Mouse (Mus musculus) forebrain, postnatal 0 days (tissue): ENCODE measurements around the gene Bcl2. TPM values are rescaled to one million over a fixed set of nuclear protein-coding genes. Genes with fewer than 3 reads are reported as not detected.

Experiments
- ATAC-seq: fragments of 200-750 bp; cut with Nextera tagmentation; 2 replicates; pipeline ENCODE4 v1.8.0; 2017; ENCODE audit warnings: mild to moderate bottlenecking, moderate library complexity
- DNase-seq: peaks from one replicate; pipeline ENCODE4 v3.0.0-alpha.2; 2015
- H3K27ac ChIP-seq: fragments of 300-500 bp; sonication (generic); 2 replicates; pipeline ENCODE4 v1.5.1; 2014; ENCODE audit warnings: low read depth, mild to moderate bottlenecking, antibody characterized with exemption, low read length, moderate library complexity, mixed read lengths
- H3K27me3 ChIP-seq: fragments of 300-500 bp; sonication (generic); 2 replicates; pipeline ENCODE4 v1.6.1; 2014; ENCODE audit warnings: mild to moderate bottlenecking, low read length, mixed read lengths; ENCODE audit not compliant: insufficient read depth
- H3K36me3 ChIP-seq: fragments of 300-500 bp; sonication (generic); 2 replicates; pipeline ENCODE4 v1.6.1; 2014; ENCODE audit warnings: mild to moderate bottlenecking, moderate library complexity; ENCODE audit not compliant: insufficient read depth
- H3K4me1 ChIP-seq: fragments of 300-500 bp; sonication (generic); 2 replicates; pipeline ENCODE4 v1.6.1; 2014; ENCODE audit warnings: antibody characterized with exemption; ENCODE audit not compliant: insufficient read depth
- H3K4me2 ChIP-seq: fragments of 300-500 bp; sonication (generic); 2 replicates; pipeline ENCODE4 v1.6.1; 2014; ENCODE audit warnings: low read depth, mild to moderate bottlenecking, moderate library complexity
- H3K4me3 ChIP-seq: fragments of 300-500 bp; sonication (generic); 2 replicates; pipeline ENCODE4 v1.5.1; 2014; ENCODE audit warnings: low read depth, low read length, mixed read lengths
- H3K9ac ChIP-seq: fragments of 300-500 bp; sonication (generic); 2 replicates; pipeline ENCODE4 v1.6.1; 2014; ENCODE audit warnings: mild to moderate bottlenecking
- H3K9me3 ChIP-seq: fragments of 300-500 bp; sonication (generic); 2 replicates; pipeline ENCODE4 v1.6.1; 2016; ENCODE audit warnings: low read length
- CTCF ChIP-seq: sonication (generic); IDR thresholded peaks from 2 replicates; pipeline ENCODE4 v1.5.1; 2016; ENCODE audit warnings: antibody characterized with exemption, control low read depth, low read depth
- WGBS: fragments of 180-500 bp; shearing (Covaris S2); extraction: QIAGEN DNeasy Blood & Tissue Kit; methylation state at CpG from one replicate; pipeline ENCODE4 v1.1.7; 2014; 5-methylcytosine and 5-hydroxymethylcytosine counted together
- polyA plus RNA-seq: library from polyadenylated mRNA; unstranded; fragments of >200 nt; fragmentation: Nextera tagmentation; extraction: Ambion mirVana; gene quantifications from 2 replicates; pipeline ENCODE4 v1.2.1, GENCODE M21; 2015
- total RNA-seq: library from RNA; depleted of rRNA; stranded (reverse); fragments of >200 nt; gene quantifications from 2 replicates; pipeline ENCODE4 v1.2.3, GENCODE M21; 2014

Gene Bcl2
- total and polyA plus RNA-seq, 2 experiments from 2014 or later: 6.3 to 14.1 TPM

- TF ChIP-seq CTCF: no peak
- Histone ChIP-seq H3K4me2 (no peak overlapping the region), H3K36me3 (no peaks in the 10 kb centered on the region), H3K4me3 (no peak overlapping the region), H3K9me3 (no peaks in the 10 kb centered on the region), H3K4me1 (no peaks in the 10 kb centered on the region), H3K27me3 (no peaks in the 10 kb centered on the region), H3K27ac (no peak overlapping the region), H3K9ac (no peak overlapping the region)
- 82% methylated on average over 9 of the region's 9 CpGs for WGBS
- ATAC-seq: no peak
- DNase-seq: no peak
Observed at GRCm38 (mm10) chr1:106700520-106701114, 13.5 kb downstream of the Bcl2 start.

DNA sequence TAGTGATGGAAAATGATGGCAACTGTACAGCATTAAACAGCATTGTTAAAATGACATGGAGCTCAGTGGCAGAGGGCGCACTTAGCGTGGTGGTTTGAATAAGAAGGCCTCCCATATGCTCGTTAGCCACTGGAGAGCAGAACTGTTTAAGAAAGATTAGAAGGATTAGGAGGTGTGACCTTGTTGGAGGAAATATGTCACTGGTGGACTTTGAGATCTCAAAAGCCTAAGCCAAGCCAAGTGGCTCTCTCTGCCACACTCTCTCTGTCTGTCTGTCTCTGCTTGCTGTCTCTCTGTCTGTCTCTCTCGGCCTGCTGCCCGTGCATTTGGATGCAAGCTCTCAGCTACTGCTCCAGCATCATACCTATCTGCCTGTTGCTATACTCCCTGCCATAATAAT is 17.6 kb downstream of the Bcl2 start:
- no peak for DNase-seq
- Histone ChIP-seq H3K9ac (no peak overlapping the region), H3K9me3 (no peaks in the 10 kb centered on the region), H3K27ac (no peak overlapping the region), H3K4me2 (no peak overlapping the region), H3K27me3 (no peaks in the 10 kb centered on the region), H3K4me3 (no peak overlapping the region), H3K4me1 (no peaks in the 10 kb centered on the region), H3K36me3 (no peaks in the 10 kb centered on the region)
- TF ChIP-seq CTCF: no peak
- WGBS: 51% methylated on average over 5 of the region's 5 CpGs
- no peak for ATAC-seq

- 82% methylated on average over 4 of the region's 4 CpGs for WGBS
- Histone ChIP-seq H3K4me2 (no peak overlapping the region), H3K4me1 (no peaks in the 10 kb centered on the region), H3K36me3 (no peaks in the 10 kb centered on the region), H3K27me3 (no peaks in the 10 kb centered on the region), H3K9me3 (no peaks in the 10 kb centered on the region), H3K9ac (no peak overlapping the region), H3K27ac (no peak overlapping the region), H3K4me3 (no peak overlapping the region)
- ATAC-seq (no peak), DNase-seq (no peak)
- TF ChIP-seq CTCF: no peak
Observed at GRCm38 (mm10) chr1:106695649-106696048, 18.4 kb downstream of the Bcl2 start.

- 95% methylated on average over 6 of the region's 6 CpGs for WGBS
Observed at GRCm38 (mm10) chr1:106694316-106694715, 19.8 kb downstream of the Bcl2 start.

GRCm38 (mm10) chr1:106692599-106692998 is 21.5 kb downstream of the Bcl2 start:
- DNase-seq: no peak
- ATAC-seq: no peak
- no peak for TF ChIP-seq CTCF
- H3K4me2 ChIP-seq: no peak overlapping the region
- H3K4me1 ChIP-seq: no peaks in the 10 kb centered on the region
- no peak overlapping the region for H3K27ac ChIP-seq
- H3K27me3 ChIP-seq: no peaks in the 10 kb centered on the region
- H3K9me3 ChIP-seq: no peaks in the 10 kb centered on the region
- no peak overlapping the region for H3K4me3 ChIP-seq
- H3K36me3 ChIP-seq: no peaks in the 10 kb centered on the region
- H3K9ac ChIP-seq: no peak overlapping the region

More at GRCm38 (mm10) chr1:106694316-106694715, 19.8 kb downstream of the Bcl2 start:
- no peak overlapping the region for H3K27ac ChIP-seq
- no peak for ATAC-seq
- H3K9ac ChIP-seq: no peak overlapping the region
- no peak overlapping the region for H3K4me2 ChIP-seq
- no peak overlapping the region for H3K4me3 ChIP-seq
- H3K27me3 ChIP-seq: no peaks in the 10 kb centered on the region
- H3K4me1 ChIP-seq: no peaks in the 10 kb centered on the region
- no peaks in the 10 kb centered on the region for H3K9me3 ChIP-seq
- DNase-seq: no peak
- no peaks in the 10 kb centered on the region for H3K36me3 ChIP-seq
- TF ChIP-seq CTCF: no peak

- H3K36me3 ChIP-seq: no peaks in the 10 kb centered on the region
- DNase-seq: peak; percentile 83
- no peaks in the 10 kb centered on the region for H3K9me3 ChIP-seq
- no peaks in the 10 kb centered on the region for H3K27me3 ChIP-seq
- no peak overlapping the region for H3K27ac ChIP-seq
- H3K9ac ChIP-seq: no peak overlapping the region
- H3K4me2 ChIP-seq: no peak overlapping the region
- H3K4me3 ChIP-seq: no peak overlapping the region
- 38% methylated on average over 6 of the region's 6 CpGs for WGBS
- TF ChIP-seq CTCF: no peak
- H3K4me1 ChIP-seq: no peaks in the 10 kb centered on the region
- peak; percentile 92 for ATAC-seq
Observed at GRCm38 (mm10) chr1:106690887-106691286, 23.2 kb downstream of the Bcl2 start.

DNA sequence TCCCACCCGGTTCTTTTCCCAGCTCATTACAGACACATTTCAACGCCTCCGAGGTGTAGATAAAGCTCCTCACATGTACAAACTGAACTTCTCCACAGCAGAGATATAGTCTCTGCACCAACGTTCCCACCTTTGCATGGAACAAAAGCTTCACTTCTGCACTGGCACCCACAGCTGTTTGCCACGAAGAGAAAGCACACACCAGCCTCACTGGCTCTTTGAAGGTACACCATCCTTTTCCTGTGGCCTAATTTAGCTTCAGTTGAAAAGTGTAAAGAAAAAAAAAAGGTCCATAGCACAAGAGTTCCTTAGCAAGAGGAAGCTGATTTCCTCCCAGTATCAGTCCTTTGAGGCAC is 25.9 kb downstream of the Bcl2 start:
- no peaks in the 10 kb centered on the region for H3K27me3 ChIP-seq
- H3K4me2 ChIP-seq: no peak overlapping the region
- H3K9me3 ChIP-seq: no peaks in the 10 kb centered on the region
- no peak for ATAC-seq
- no peak for TF ChIP-seq CTCF
- H3K4me1 ChIP-seq: no peaks in the 10 kb centered on the region
- no peak overlapping the region for H3K4me3 ChIP-seq
- H3K9ac ChIP-seq: no peak overlapping the region
- H3K27ac ChIP-seq: no peak overlapping the region
- WGBS: 82% methylated on average over 5 of the region's 5 CpGs
- no peaks in the 10 kb centered on the region for H3K36me3 ChIP-seq
- DNase-seq: no peak
